Mouse (Mus musculus) MN1 (cell line): Measurements from ENCODE around the gene Tmprss3.

Source experiments
- DNase-seq: peaks from one replicate; pipeline ENCODE4 v3.0.0-alpha.2; 2016; ENCODE audit warnings: low spot score

Tmprss3 gene

GRCm38 (mm10) chr17:31193360-31193759 lies 5.4 kb downstream of the Tmprss3 start:
- no peak for DNase-seq

- no peak for DNase-seq
These were observed 6.1 kb downstream of the Tmprss3 start for GRCm38 (mm10) chr17:31192663-31193062.

- DNase-seq: no peak
These were observed 7.0 kb downstream of the Tmprss3 start for GRCm38 (mm10) chr17:31191825-31192224.

GRCm38 (mm10) chr17:31187370-31187769 lies 11.4 kb downstream of the Tmprss3 start:
- DNase-seq: peak; percentile 10

- no peak for DNase-seq
These were observed 14.3 kb downstream of the Tmprss3 start for GRCm38 (mm10) chr17:31184269-31184990.

- no peak for DNase-seq
These were observed 15.4 kb downstream of the Tmprss3 start for GRCm38 (mm10) chr17:31183180-31183974.

- no peak for DNase-seq
These were observed 17.3 kb downstream of the Tmprss3 start for GRCm38 (mm10) chr17:31181490-31181889.

- no peak for DNase-seq
These were observed 22.5 kb downstream of the Tmprss3 start for GRCm38 (mm10) chr17:31176321-31176720.

- DNase-seq: no peak
These were observed 29.0 kb downstream of the Tmprss3 start for GRCm38 (mm10) chr17:31169796-31170195.

- DNase-seq: no peak
These were observed 33.6 kb downstream of the Tmprss3 start, which contains the start of gene Tff1 for GRCm38 (mm10) chr17:31165127-31165526. Tff1 (minus strand) TSS chr17:31165277.

- no peak for DNase-seq
These were observed 35.0 kb downstream of the Tmprss3 start for GRCm38 (mm10) chr17:31163821-31164220.

GRCm38 (mm10) chr17:31162607-31163006 lies 36.2 kb downstream of the Tmprss3 start:
- no peak for DNase-seq

GRCm38 (mm10) chr17:31160291-31160690 lies 38.5 kb downstream of the Tmprss3 start:
- DNase-seq: no peak

GRCm38 (mm10) chr17:31157921-31158320 lies 40.9 kb downstream of the Tmprss3 start:
- DNase-seq: no peak

GRCm38 (mm10) chr17:31153785-31154184 lies 45.0 kb downstream of the Tmprss3 start:
- no peak for DNase-seq

GRCm38 (mm10) chr17:31152966-31153499 lies 45.7 kb downstream of the Tmprss3 start:
- DNase-seq: no peak

GRCm38 (mm10) chr17:31152512-31152911 lies 46.3 kb downstream of the Tmprss3 start:
- DNase-seq: no peak

- no peak for DNase-seq
These were observed 52.8 kb downstream of the Tmprss3 start for GRCm38 (mm10) chr17:31145998-31146397.

GRCm38 (mm10) chr17:31144040-31145037 lies 54.4 kb downstream of the Tmprss3 start, which contains the start of gene Tff2:
Tff2 (minus strand) TSS chr17:31144282.
- no peak for DNase-seq

- DNase-seq: no peak
These were observed 56.7 kb downstream of the Tmprss3 start for GRCm38 (mm10) chr17:31142116-31142515.

- DNase-seq: peak; percentile 54
These were observed 60.4 kb downstream of the Tmprss3 start for GRCm38 (mm10) chr17:31138398-31138797.

- no peak for DNase-seq
These were observed 62.0 kb downstream of the Tmprss3 start for GRCm38 (mm10) chr17:31136821-31137220.
